Mouse (Mus musculus) liver, postnatal 0 days (tissue): ENCODE results near the gene Neu1. TPM values are rescaled to one million over a fixed set of nuclear protein-coding genes. Genes with fewer than 3 reads are reported as not detected.
A peak's percentile ranks its signal among the peaks of the same experiment; 100 is the strongest.

Experiments used
- ATAC-seq: fragments of 200-750 bp; cut with Nextera tagmentation; 2 replicates; pipeline ENCODE4 v1.8.0; 2017; ENCODE audit warnings: mild to moderate bottlenecking, moderate library complexity
- DNase-seq: peaks from one replicate; pipeline ENCODE4 v3.0.0-alpha.2; 2016
- H3K27ac ChIP-seq: fragments of 300-500 bp; sonication (generic); 2 replicates; pipeline ENCODE4 v1.5.1; 2014; ENCODE audit warnings: antibody characterized with exemption, moderate library complexity, mild to moderate bottlenecking, low read depth
- H3K27me3 ChIP-seq: fragments of 300-500 bp; sonication (generic); 2 replicates; pipeline ENCODE4 v1.6.1; 2014; ENCODE audit warnings: low read length, control low read depth, mixed read lengths; ENCODE audit not compliant: insufficient read depth
- H3K36me3 ChIP-seq: fragments of 300-500 bp; sonication (generic); replicated peaks from 2 replicates; pipeline ENCODE4 v1.6.1; 2014; ENCODE audit warnings: mild to moderate bottlenecking, control low read depth, low read length, moderate library complexity, mixed read lengths; ENCODE audit not compliant: insufficient read depth
- H3K4me1 ChIP-seq: fragments of 300-500 bp; sonication (generic); 2 replicates; pipeline ENCODE4 v1.6.1; 2014; ENCODE audit warnings: antibody characterized with exemption, mild to moderate bottlenecking, control low read depth; ENCODE audit not compliant: insufficient read depth
- H3K4me2 ChIP-seq: fragments of 300-500 bp; sonication (generic); 2 replicates; pipeline ENCODE4 v1.6.1; 2014; ENCODE audit warnings: low read depth, mild to moderate bottlenecking, low read length, moderate library complexity, mixed read lengths
- H3K4me3 ChIP-seq: fragments of 300-500 bp; sonication (generic); 2 replicates; pipeline ENCODE4 v1.5.1; 2014; ENCODE audit warnings: low read depth, low read length
- H3K9ac ChIP-seq: fragments of 300-500 bp; sonication (generic); replicated peaks from 2 replicates; pipeline ENCODE4 v1.6.1; 2014; ENCODE audit warnings: mild to moderate bottlenecking, moderate library complexity
- H3K9me3 ChIP-seq: fragments of 300-500 bp; sonication (generic); 2 replicates; pipeline ENCODE4 v1.6.1; 2016; ENCODE audit warnings: mild to moderate bottlenecking, control low read depth, low read length, mixed read lengths
- CTCF ChIP-seq: sonication (generic); IDR thresholded peaks from 2 replicates; pipeline ENCODE4 v1.5.1; 2016; ENCODE audit warnings: antibody characterized with exemption, low read depth
- EP300 ChIP-seq: IDR thresholded peaks from 2 replicates; pipeline ENCODE4 v1.6.1; 2016; ENCODE audit warnings: antibody characterized with exemption, low read depth, mild to moderate bottlenecking
- WGBS: fragments of 180-500 bp; shearing (Covaris S2); extraction: QIAGEN DNeasy Blood & Tissue Kit; methylation state at CpG from one replicate; pipeline ENCODE4 v1.1.7; 2014; ENCODE audit not compliant: insufficient replicate concordance; 5-methylcytosine and 5-hydroxymethylcytosine counted together
- polyA plus RNA-seq: library from polyadenylated mRNA; unstranded; fragments of >200 nt; fragmentation: Nextera tagmentation; extraction: Ambion mirVana; gene quantifications from 2 replicates; pipeline ENCODE4 v1.2.1, GENCODE M21; 2015

Gene Neu1
- polyA plus RNA-seq, 1 experiment from 2014 or later = 35.6 TPM

DNA sequence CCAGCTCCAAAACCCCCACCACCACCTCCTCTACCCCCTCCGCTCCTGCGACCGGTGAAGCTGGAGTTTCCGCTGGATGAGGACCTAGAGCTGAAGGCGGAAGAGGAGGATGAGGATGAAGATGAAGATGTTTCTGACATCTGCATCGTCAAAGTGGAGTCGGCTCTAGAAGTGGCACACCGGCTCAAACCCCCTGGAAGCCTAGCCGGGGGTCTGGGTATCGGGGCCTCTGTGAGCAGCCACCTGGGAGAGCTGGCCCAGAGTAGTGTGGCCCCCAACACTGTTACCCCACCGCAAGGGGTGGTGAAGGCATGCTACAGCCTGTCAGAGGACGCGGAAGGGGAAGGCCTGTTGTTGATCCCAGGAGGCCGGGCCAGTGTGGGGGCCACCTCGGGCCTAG, 35.3 kb upstream of the Neu1 start:
- Histone ChIP-seq H3K36me3 (no peaks in the 10 kb centered on the region), H3K27me3 (no peaks in the 10 kb centered on the region), H3K9ac (no peak overlapping the region), H3K4me3 (no peak overlapping the region), H3K4me2 (0 out of 2 replicates have a peak overlapping the region, but pooled peaks have one; percentile 98), H3K27ac (no peak overlapping the region), H3K4me1 (peaks cover 28% of the 10 kb centered on the region), H3K9me3 (no peaks in the 10 kb centered on the region; the same call in 1 of the 2 replicates)
- no peak for TF ChIP-seq CTCF
- no peak for TF ChIP-seq EP300
- no peak for DNase-seq
- 92% methylated on average over 15 of the region's 15 CpGs for WGBS
- no peak for ATAC-seq

DNA sequence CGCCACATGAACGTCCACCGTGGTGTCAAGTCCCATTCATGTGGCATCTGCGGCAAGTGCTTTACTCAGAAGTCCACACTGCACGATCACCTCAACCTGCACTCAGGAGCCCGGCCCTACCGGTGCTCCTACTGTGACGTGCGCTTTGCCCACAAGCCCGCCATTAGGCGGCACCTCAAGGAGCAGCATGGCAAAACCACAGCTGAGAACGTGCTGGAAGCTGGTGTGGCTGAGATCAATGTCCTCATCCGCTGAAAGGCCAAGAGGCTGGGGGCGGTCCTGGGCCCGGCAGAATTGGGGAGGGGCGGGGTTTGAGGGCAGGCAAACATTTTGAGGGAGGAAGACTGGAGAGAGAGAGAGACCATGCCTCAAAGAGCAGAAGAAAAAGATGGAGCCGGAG, 34.7 kb upstream of the Neu1 start:
- Histone ChIP-seq H3K27ac (no peak overlapping the region), H3K27me3 (no peaks in the 10 kb centered on the region), H3K4me3 (no peak overlapping the region), H3K4me1 (peaks cover 28% of the 10 kb centered on the region), H3K9ac (no peak overlapping the region), H3K9me3 (no peaks in the 10 kb centered on the region; the same call in 1 of the 2 replicates), H3K4me2 (no peak overlapping the region), H3K36me3 (no peaks in the 10 kb centered on the region)
- TF ChIP-seq EP300 (no peak), CTCF (no peak)
- DNase-seq = no peak
- 72% methylated on average over 17 of the region's 17 CpGs for WGBS
- no peak for ATAC-seq

DNA sequence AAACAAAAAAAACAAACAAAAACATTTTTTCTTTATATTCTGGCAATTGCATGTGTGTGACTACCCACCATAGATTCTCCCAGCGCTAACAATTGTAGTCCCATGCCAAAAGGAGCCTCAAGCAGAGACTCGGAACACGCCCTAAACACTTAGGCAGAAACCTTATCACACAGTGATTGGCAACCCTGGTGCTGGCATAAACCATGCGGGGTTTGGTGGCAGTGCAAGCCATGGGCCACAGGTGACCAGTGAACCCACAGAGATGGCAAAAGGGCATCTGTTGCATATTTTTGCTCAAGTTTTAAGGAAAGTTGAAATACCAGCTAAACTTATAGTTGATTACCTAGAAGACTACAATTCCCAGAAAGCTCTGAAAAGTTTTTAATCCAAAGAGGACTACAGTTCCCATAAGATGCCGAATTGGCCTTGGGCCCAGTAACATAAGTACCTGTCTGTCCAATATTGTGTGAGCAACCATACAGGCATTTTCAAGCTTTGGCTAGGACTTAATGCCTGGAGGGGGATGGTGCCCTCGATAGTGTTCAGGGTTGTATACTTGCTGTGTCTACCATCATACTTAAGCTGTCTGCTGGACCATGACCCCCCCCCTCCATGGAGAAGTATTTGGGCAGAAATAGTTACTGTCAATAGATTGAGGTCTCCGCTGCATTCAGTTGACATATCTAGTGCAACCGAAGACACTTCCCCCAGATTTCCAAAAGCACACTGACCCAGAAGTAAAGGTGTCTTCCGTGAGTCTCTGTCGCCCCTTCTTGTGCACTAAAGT, 33.5 kb upstream of the Neu1 start:
- Histone ChIP-seq H3K36me3 (peaks cover under 1% of the 10 kb centered on the region; the same call in 1 of the 2 replicates), H3K27ac (peak overlapping the region; percentile 94), H3K9me3 (no peaks in the 10 kb centered on the region), H3K27me3 (no peaks in the 10 kb centered on the region), H3K9ac (peak overlapping the region; percentile 87), H3K4me1 (peaks cover 28% of the 10 kb centered on the region), H3K4me2 (peak overlapping the region; percentile 97), H3K4me3 (peak overlapping the region; percentile 90)
- TF ChIP-seq CTCF (no peak), EP300 (no peak)
- no peak for ATAC-seq
- DNase-seq = no peak
- WGBS = 12% methylated on average over 10 of the region's 10 CpGs

DNA sequence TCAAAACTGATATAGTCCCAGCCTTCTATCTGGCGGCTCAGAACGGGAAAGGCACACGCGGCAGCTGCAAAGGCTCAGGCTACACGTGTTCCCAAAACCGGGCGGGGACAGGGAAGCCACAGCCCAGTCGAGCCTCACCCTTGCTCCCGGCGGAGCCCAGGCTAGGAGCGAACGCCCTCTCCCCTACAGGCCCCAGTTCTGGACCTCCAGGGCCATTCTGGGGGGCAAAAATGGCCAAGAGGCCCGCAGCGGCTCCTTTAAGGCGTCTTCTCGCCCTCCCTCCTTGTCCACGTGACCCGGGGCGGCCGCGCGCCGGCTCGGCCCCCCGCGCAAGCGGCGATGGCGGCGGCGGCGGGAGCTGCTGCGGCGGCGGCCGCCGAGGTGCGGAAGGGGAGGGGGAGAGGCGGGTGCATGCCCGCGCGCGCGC, 32.9 kb upstream of the Neu1 start, which contains the start of the genes C2 and Ehmt2:
TSS of gene C2 (minus strand) at position 106 of the 427 bp plus-strand sequence.
TSS of gene Ehmt2 (plus strand) at position 310 of the 427 bp plus-strand sequence.
- peak within 1 kb of the TSS; percentile 90 for H3K4me3 ChIP-seq
- TF ChIP-seq CTCF = no peak
- TF ChIP-seq EP300 = no peak
- ATAC-seq = peak; percentile 52
- H3K9me3 ChIP-seq = no peaks in the 10 kb centered on the region
- peak within 1 kb of the TSS; percentile 97 for H3K4me2 ChIP-seq
- peak; percentile 83 for DNase-seq
- H3K36me3 ChIP-seq = peaks cover 6% of the 10 kb centered on the region; the same call in 1 of the 2 replicates
- no peaks in the 10 kb centered on the region for H3K27me3 ChIP-seq
- H3K27ac ChIP-seq = peak within 1 kb of the TSS; percentile 94
- whole genome bisulfite sequencing = under 1% methylated on average over 14 of the region's 44 CpGs
- peaks cover 26% of the 10 kb centered on the region for H3K4me1 ChIP-seq
- peak within 1 kb of the TSS; percentile 87 for H3K9ac ChIP-seq

DNA sequence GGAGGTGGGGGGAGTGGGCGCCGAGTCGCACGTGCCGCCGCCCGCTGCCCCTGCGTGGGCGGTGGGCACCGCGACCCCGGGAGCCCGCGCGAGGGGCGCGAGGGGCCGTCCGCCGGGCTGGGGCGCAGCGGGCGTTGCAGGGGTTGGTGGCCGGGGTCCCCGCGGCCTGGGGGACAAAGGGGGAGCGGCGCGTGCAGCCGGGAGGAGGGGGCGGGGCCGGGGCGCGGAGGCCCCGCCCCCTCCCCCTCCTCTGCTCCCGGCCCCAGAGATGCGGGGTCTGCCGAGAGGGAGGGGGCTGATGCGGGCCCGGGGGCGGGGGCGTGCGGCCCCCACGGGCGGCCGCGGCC, 32.4 kb upstream of the Neu1 start:
- DNase-seq (no peak), ATAC-seq (no peak)
- Histone ChIP-seq H3K9ac (peak overlapping the region; percentile 87), H3K4me3 (peak overlapping the region; percentile 90), H3K36me3 (peaks cover 11% of the 10 kb centered on the region; the same call in 1 of the 2 replicates), H3K27me3 (no peaks in the 10 kb centered on the region), H3K27ac (peak overlapping the region; percentile 94), H3K4me2 (peak overlapping the region; percentile 97), H3K4me1 (peaks cover 24% of the 10 kb centered on the region), H3K9me3 (no peaks in the 10 kb centered on the region)
- 0% methylated on average over 21 of the region's 47 CpGs for WGBS
- TF ChIP-seq EP300 = no peak
- TF ChIP-seq CTCF = no peak

DNA sequence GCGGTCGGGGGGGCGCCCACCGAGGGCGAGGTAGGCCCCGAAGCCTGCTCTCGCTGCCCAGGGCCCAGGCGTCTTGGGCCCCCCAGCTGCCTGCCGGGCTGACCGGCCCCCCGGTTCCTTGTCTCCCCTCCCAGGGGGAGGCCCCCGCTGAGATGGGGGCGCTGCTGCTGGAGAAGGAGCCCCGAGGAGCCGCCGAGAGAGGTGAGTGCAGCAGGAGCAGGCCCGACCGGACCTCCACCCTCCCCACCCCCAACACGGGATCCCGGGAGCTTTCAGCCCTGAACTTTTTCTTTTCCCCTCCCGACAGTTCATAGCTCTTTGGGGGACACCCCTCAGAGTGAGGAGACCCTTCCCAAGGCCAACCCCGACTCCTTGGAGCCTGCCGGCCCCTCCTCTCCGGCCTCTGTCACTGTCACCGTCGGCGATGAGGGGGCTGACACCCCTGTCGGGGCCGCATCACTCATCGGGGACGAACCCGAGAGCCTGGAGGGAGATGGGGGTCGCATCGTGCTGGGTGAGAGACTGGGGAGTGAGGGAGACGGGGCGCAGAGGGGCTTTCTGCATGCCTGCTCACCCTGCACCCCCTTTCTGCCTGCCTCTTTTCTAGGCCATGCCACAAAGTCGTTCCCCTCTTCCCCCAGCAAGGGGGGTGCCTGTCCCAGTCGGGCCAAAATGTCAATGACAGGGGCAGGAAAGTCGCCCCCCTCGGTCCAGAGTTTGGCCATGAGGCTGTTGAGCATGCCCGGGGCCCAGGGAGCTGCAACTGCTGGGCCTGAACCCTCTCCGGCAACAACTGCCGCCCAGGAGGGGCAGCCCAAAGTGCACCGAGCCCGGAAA, 31.8 kb upstream of the Neu1 start:
- peaks cover 24% of the 10 kb centered on the region for H3K4me1 ChIP-seq
- peak overlapping the region; percentile 97 for H3K4me2 ChIP-seq
- no peaks in the 10 kb centered on the region for H3K27me3 ChIP-seq
- H3K4me3 ChIP-seq = peak overlapping the region; percentile 90
- H3K36me3 ChIP-seq = peaks cover 11% of the 10 kb centered on the region; the same call in 1 of the 2 replicates
- no peak; the same call in 1 of the 2 replicates for ATAC-seq
- peak overlapping the region; percentile 87 for H3K9ac ChIP-seq
- WGBS = 2% methylated on average over 32 of the region's 45 CpGs
- H3K27ac ChIP-seq = peak overlapping the region; percentile 94
- TF ChIP-seq CTCF = no peak
- TF ChIP-seq EP300 = no peak
- DNase-seq = peak; percentile 62
- no peaks in the 10 kb centered on the region for H3K9me3 ChIP-seq
